Mouse (Mus musculus) forebrain, embryonic 10.5 days (tissue): ENCODE measurements around the gene Apol10b. TPM values are rescaled to one million over a fixed set of nuclear protein-coding genes. Genes with fewer than 3 reads are reported as not detected.
"Not testable (repeated sequence)": the region's sequence is repeated elsewhere in the genome, so short reads cannot be mapped to it uniquely, and the experiment has no call there.

Source experiments
- DNase-seq: peaks from one replicate; pipeline ENCODE4 v3.0.0-alpha.2; 2017; ENCODE audit warnings: low spot score; ENCODE audit errors: extremely low spot score
- H3K27ac ChIP-seq: fragments of 300-500 bp; sonication (generic); 2 replicates; pipeline ENCODE4 v1.5.1; 2016; ENCODE audit warnings: mild to moderate bottlenecking
- H3K27me3 ChIP-seq: fragments of 300-500 bp; sonication (generic); 2 replicates; pipeline ENCODE4 v1.6.1; 2016; ENCODE audit warnings: mild to moderate bottlenecking; ENCODE audit not compliant: poor library complexity, severe bottlenecking
- H3K36me3 ChIP-seq: fragments of 300-500 bp; sonication (generic); replicated peaks from 2 replicates; pipeline ENCODE4 v1.6.1; 2016; ENCODE audit warnings: mild to moderate bottlenecking, moderate library complexity
- H3K4me1 ChIP-seq: fragments of 300-500 bp; sonication (generic); 2 replicates; pipeline ENCODE4 v1.6.1; 2016
- H3K4me3 ChIP-seq: fragments of 300-500 bp; sonication (generic); 2 replicates; pipeline ENCODE4 v1.5.1; 2016; ENCODE audit warnings: mild to moderate bottlenecking, moderate library complexity
- H3K9me3 ChIP-seq: fragments of 300-500 bp; sonication (generic); 2 replicates; pipeline ENCODE4 v1.6.1; 2016; ENCODE audit warnings: mild to moderate bottlenecking, moderate library complexity
- WGBS: fragments of 180-500 bp; shearing (Covaris S2); methylation state at CpG from one replicate; pipeline ENCODE4 v1.1.7; 2016; 5-methylcytosine and 5-hydroxymethylcytosine counted together
- polyA plus RNA-seq: library from polyadenylated mRNA; unstranded; fragments of >200 nt; fragmentation: Nextera tagmentation; extraction: Ambion mirVana; gene quantifications from 2 replicates; pipeline ENCODE4 v1.2.1, GENCODE M21; 2016

Apol10b gene
- not detected in 2 replicates for polyA plus RNA-seq

- no peak for DNase-seq
- 71% methylated on average over 5 of the region's 5 CpGs for WGBS
- no peak within 1 kb of the TSS for H3K27ac ChIP-seq
- H3K36me3 ChIP-seq: no peaks in the 10 kb centered on the region
- H3K4me3 ChIP-seq: no peak within 1 kb of the TSS
- no peaks in the 10 kb centered on the region for H3K4me1 ChIP-seq
- no peaks in the 10 kb centered on the region for H3K9me3 ChIP-seq
- no peaks in the 10 kb centered on the region for H3K27me3 ChIP-seq
These were observed at the start of gene Apol10b for GRCm38 (mm10) chr15:77595961-77596360. Gene Apol10b (minus strand): TSS chr15:77596125.

GRCm38 (mm10) chr15:77643176-77643575, 47.3 kb upstream of the Apol10b start, which contains the start of gene Apol11b:
Gene Apol11b (minus strand): TSS chr15:77643286.
- not testable (repeated sequence) for H3K27me3 ChIP-seq, H3K27ac ChIP-seq, H3K4me1 ChIP-seq, H3K4me3 ChIP-seq, H3K36me3 ChIP-seq, H3K9me3 ChIP-seq, DNase-seq
- WGBS: 77% methylated on average over 2 of the region's 2 CpGs

GRCm38 (mm10) chr15:77629822-77630221, 33.9 kb upstream of the Apol10b start:
- WGBS: 86% methylated on average over 3 of the region's 3 CpGs

GRCm38 (mm10) chr15:77628647-77629046, 32.7 kb upstream of the Apol10b start:
- not testable (repeated sequence) for H3K4me3 ChIP-seq, H3K4me1 ChIP-seq, DNase-seq, H3K9me3 ChIP-seq, H3K27ac ChIP-seq, H3K27me3 ChIP-seq, H3K36me3 ChIP-seq
- WGBS: 64% methylated on average over 9 of the region's 9 CpGs

More at GRCm38 (mm10) chr15:77629822-77630221, 33.9 kb upstream of the Apol10b start:
- not testable (repeated sequence) for H3K4me1 ChIP-seq, DNase-seq, H3K27me3 ChIP-seq, H3K4me3 ChIP-seq, H3K27ac ChIP-seq, H3K9me3 ChIP-seq, H3K36me3 ChIP-seq

GRCm38 (mm10) chr15:77626471-77626870, 30.5 kb upstream of the Apol10b start:
- H3K4me3 ChIP-seq, H3K9me3 ChIP-seq, DNase-seq, H3K27me3 ChIP-seq, H3K27ac ChIP-seq, H3K4me1 ChIP-seq, H3K36me3 ChIP-seq: not testable (repeated sequence)
- 82% methylated on average over 4 of the region's 4 CpGs for WGBS

- H3K27me3 ChIP-seq: no peaks in the 10 kb centered on the region
- no peak overlapping the region for H3K27ac ChIP-seq
- no peaks in the 10 kb centered on the region for H3K9me3 ChIP-seq
- DNase-seq: no peak
- H3K4me1 ChIP-seq: no peaks in the 10 kb centered on the region
- WGBS: 85% methylated on average over 1 of the region's 1 CpGs
- H3K4me3 ChIP-seq: no peak overlapping the region
- H3K36me3 ChIP-seq: no peaks in the 10 kb centered on the region
These were observed 28.8 kb upstream of the Apol10b start for GRCm38 (mm10) chr15:77624710-77625109.

GRCm38 (mm10) chr15:77606069-77606468, 10.1 kb upstream of the Apol10b start:
- Histone ChIP-seq H3K4me1 (no peaks in the 10 kb centered on the region), H3K36me3 (no peaks in the 10 kb centered on the region), H3K4me3 (no peak overlapping the region), H3K27ac (no peak overlapping the region), H3K27me3 (no peaks in the 10 kb centered on the region), H3K9me3 (no peaks in the 10 kb centered on the region)
- no peak for DNase-seq
- WGBS: 95% methylated on average over 3 of the region's 3 CpGs

GRCm38 (mm10) chr15:77598958-77599357, 3.0 kb upstream of the Apol10b start, which contains the start of gene Gm36245:
Gene Gm36245 (plus strand): TSS chr15:77599258.
- Histone ChIP-seq H3K27ac (no peak within 1 kb of the TSS), H3K27me3 (no peaks in the 10 kb centered on the region), H3K36me3 (no peaks in the 10 kb centered on the region), H3K4me3 (no peak within 1 kb of the TSS), H3K4me1 (no peaks in the 10 kb centered on the region), H3K9me3 (no peaks in the 10 kb centered on the region)
- 75% methylated on average over 1 of the region's 1 CpGs for WGBS
- no peak for DNase-seq

- no peaks in the 10 kb centered on the region for H3K36me3 ChIP-seq
- whole genome bisulfite sequencing: 82% methylated on average over 3 of the region's 3 CpGs
- DNase-seq: no peak
These were observed 2.5 kb upstream of the Apol10b start for GRCm38 (mm10) chr15:77598429-77598828.

GRCm38 (mm10) chr15:77593557-77593956, 2.4 kb downstream of the Apol10b start:
- WGBS: 88% methylated on average over 1 of the region's 1 CpGs
- Histone ChIP-seq H3K4me1 (no peaks in the 10 kb centered on the region), H3K4me3 (no peak overlapping the region), H3K27me3 (no peaks in the 10 kb centered on the region), H3K36me3 (no peaks in the 10 kb centered on the region), H3K9me3 (no peaks in the 10 kb centered on the region), H3K27ac (no peak overlapping the region)
- DNase-seq: no peak

More at GRCm38 (mm10) chr15:77598429-77598828, 2.5 kb upstream of the Apol10b start:
- Histone ChIP-seq H3K4me3 (no peak overlapping the region), H3K4me1 (no peaks in the 10 kb centered on the region), H3K27me3 (no peaks in the 10 kb centered on the region), H3K27ac (no peak overlapping the region), H3K9me3 (no peaks in the 10 kb centered on the region)

GRCm38 (mm10) chr15:77590881-77591280, 5.0 kb downstream of the Apol10b start:
- Histone ChIP-seq H3K4me3 (no peak overlapping the region), H3K36me3 (no peaks in the 10 kb centered on the region), H3K27me3 (no peaks in the 10 kb centered on the region), H3K27ac (no peak overlapping the region), H3K4me1 (no peaks in the 10 kb centered on the region), H3K9me3 (no peaks in the 10 kb centered on the region)
- WGBS: 84% methylated on average over 2 of the region's 2 CpGs
- no peak for DNase-seq

GRCm38 (mm10) chr15:77588981-77589380, 6.9 kb downstream of the Apol10b start:
- 0 out of 2 replicates have a peak, but pooled peaks cover under 1% of the 10 kb centered on the region for H3K9me3 ChIP-seq
- no peaks in the 10 kb centered on the region for H3K4me1 ChIP-seq
- DNase-seq: no peak
- no peaks in the 10 kb centered on the region for H3K27me3 ChIP-seq
- no peak overlapping the region for H3K27ac ChIP-seq
- H3K4me3 ChIP-seq: no peak overlapping the region
- no peaks in the 10 kb centered on the region for H3K36me3 ChIP-seq

- Histone ChIP-seq H3K27ac (no peak overlapping the region), H3K36me3 (no peaks in the 10 kb centered on the region), H3K27me3 (no peaks in the 10 kb centered on the region), H3K9me3 (peaks cover 6% of the 10 kb centered on the region), H3K4me1 (no peaks in the 10 kb centered on the region), H3K4me3 (no peak overlapping the region)
- no peak for DNase-seq
These were observed 8.9 kb downstream of the Apol10b start for GRCm38 (mm10) chr15:77587026-77587425.

- 70% methylated on average over 1 of the region's 1 CpGs for WGBS
- H3K36me3 ChIP-seq: no peaks in the 10 kb centered on the region
- peaks cover 6% of the 10 kb centered on the region for H3K9me3 ChIP-seq
- no peak overlapping the region for H3K27ac ChIP-seq
- H3K27me3 ChIP-seq: no peaks in the 10 kb centered on the region
- DNase-seq: no peak
- H3K4me1 ChIP-seq: no peaks in the 10 kb centered on the region
- no peak overlapping the region for H3K4me3 ChIP-seq
These were observed 14.2 kb downstream of the Apol10b start for GRCm38 (mm10) chr15:77581681-77582080.
